Mouse (Mus musculus): ENCODE results near the gene Gm42906.

Gene Gm42906

GRCm38 (mm10) chr5:151296244-151296643 lies 131.7 kb downstream of the Gm42906 start:
- no peak for DNase-seq

GRCm38 (mm10) chr5:151293591-151293990 lies 134.4 kb downstream of the Gm42906 start:
- no peak for DNase-seq

GRCm38 (mm10) chr5:151292310-151292709 lies 135.7 kb downstream of the Gm42906 start:
- peak; percentile 1 for DNase-seq

- DNase-seq: no peak
Measured at GRCm38 (mm10) chr5:151286331-151286730, 141.6 kb downstream of the Gm42906 start.

- DNase-seq: no peak
Measured at GRCm38 (mm10) chr5:151279531-151279930, 148.4 kb downstream of the Gm42906 start.

GRCm38 (mm10) chr5:151277927-151278326 lies 150.0 kb downstream of the Gm42906 start:
- no peak for DNase-seq

- no peak for DNase-seq
Measured at GRCm38 (mm10) chr5:151275986-151276385, 152.0 kb downstream of the Gm42906 start.

- DNase-seq: no peak
Measured at GRCm38 (mm10) chr5:151274265-151274664, 153.7 kb downstream of the Gm42906 start.

- no peak for DNase-seq
Measured at GRCm38 (mm10) chr5:151270815-151271214, 157.1 kb downstream of the Gm42906 start.

- no peak for DNase-seq
Measured at GRCm38 (mm10) chr5:151266896-151267634, 160.9 kb downstream of the Gm42906 start.

GRCm38 (mm10) chr5:151261558-151261957 lies 166.4 kb downstream of the Gm42906 start:
- no peak for DNase-seq

- DNase-seq: no peak
Measured at GRCm38 (mm10) chr5:151252213-151252612, 175.8 kb downstream of the Gm42906 start.

GRCm38 (mm10) chr5:151251656-151252055 lies 176.3 kb downstream of the Gm42906 start:
- no peak for DNase-seq

GRCm38 (mm10) chr5:151248671-151249620 lies 179.0 kb downstream of the Gm42906 start:
- no peak for DNase-seq

- DNase-seq: no peak
Measured at GRCm38 (mm10) chr5:151248084-151248483, 179.9 kb downstream of the Gm42906 start.

GRCm38 (mm10) chr5:151247115-151247875 lies 180.7 kb downstream of the Gm42906 start:
- DNase-seq: no peak

- DNase-seq: no peak
Measured at GRCm38 (mm10) chr5:151246287-151246686, 181.7 kb downstream of the Gm42906 start.

GRCm38 (mm10) chr5:151245571-151245970 lies 182.4 kb downstream of the Gm42906 start:
- no peak for DNase-seq

- DNase-seq: no peak
Measured at GRCm38 (mm10) chr5:151238730-151239129, 189.2 kb downstream of the Gm42906 start.

GRCm38 (mm10) chr5:151236411-151236810 lies 191.6 kb downstream of the Gm42906 start:
- no peak for DNase-seq

- no peak for DNase-seq
Measured at GRCm38 (mm10) chr5:151233400-151234031, 194.4 kb downstream of the Gm42906 start, which contains the start of gene Stard13. Gene Stard13, minus strand, starts transcription at chr5:151233836.

GRCm38 (mm10) chr5:151232576-151233299 lies 195.2 kb downstream of the Gm42906 start:
- DNase-seq: no peak
